In the genomic region with DNA sequence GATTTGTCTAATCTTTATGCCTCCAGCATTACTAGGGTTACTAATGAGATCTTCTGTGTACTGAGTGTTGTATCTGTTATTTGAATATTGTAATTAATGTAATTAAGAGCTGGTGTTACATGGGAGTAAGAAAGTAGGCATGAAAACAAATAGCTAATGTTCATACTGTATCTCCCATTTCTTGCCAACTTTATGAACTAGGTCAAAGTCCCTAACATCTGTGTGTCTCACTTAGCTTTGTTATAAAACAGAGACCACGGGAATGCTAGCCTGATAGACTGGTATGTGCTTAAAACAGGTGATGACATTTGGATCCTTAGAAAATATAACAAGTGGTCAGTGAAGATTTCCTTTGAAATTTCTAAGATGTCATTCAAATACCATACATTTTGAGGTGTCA, we compare ENCODE assay signal across 35 mouse cellular contexts.
"Had no signal": no experiment of that assay in that cellular context is flagged by ENCODE, and none has a peak within 500 bp of the region (broad histone marks: within the 10 kb centered on the region; RNA-seq: fewer than 3 reads in every experiment).

No protein-coding gene starts in this region.

- ATAC-seq: hindbrain, embryonic 16.5 days; inflammation-experienced regulatory T-cells, adult 6 months; intestine, embryonic 15.5 days; intestine, embryonic 16.5 days; intestine, postnatal 0 days had no signal

- H3K4me2 ChIP-seq: heart, embryonic 11.5 days; heart, embryonic 12.5 days; heart, embryonic 13.5 days; heart, embryonic 15.5 days; hindbrain, embryonic 12.5 days; hindbrain, embryonic 13.5 days; hindbrain, embryonic 14.5 days; hindbrain, embryonic 15.5 days; intestine, embryonic 15.5 days; kidney, embryonic 15.5 days had no signal

- H3K36me3 ChIP-seq: heart, embryonic 12.5 days; heart, embryonic 13.5 days; heart, embryonic 15.5 days; hindbrain, embryonic 10.5 days; hindbrain, embryonic 12.5 days; hindbrain, embryonic 15.5 days; intestine, embryonic 15.5 days; kidney, embryonic 15.5 days had no signal

- H3K27ac ChIP-seq: heart, embryonic 13.5 days; heart, embryonic 15.5 days; hindbrain, embryonic 10.5 days; hindbrain, embryonic 12.5 days; hindbrain, embryonic 13.5 days; hindbrain, embryonic 15.5 days; hindbrain, postnatal 0 days; intestine, embryonic 15.5 days; kidney, embryonic 15.5 days; kidney, postnatal 0 days; layer of hippocampus, adult 2 months; left cerebral cortex, adult 2 months had no signal

- H3K9ac ChIP-seq: heart, embryonic 12.5 days; heart, embryonic 13.5 days; heart, embryonic 15.5 days; hindbrain, embryonic 12.5 days; hindbrain, embryonic 13.5 days; hindbrain, embryonic 14.5 days; hindbrain, embryonic 15.5 days; intestine, embryonic 15.5 days; kidney, embryonic 15.5 days had no signal

- DNase-seq: heart, postnatal 10 days; heart, postnatal 14 days; heart, postnatal 36 days; heart, postnatal 4 days; kidney, adult 11 months; kidney, adult 18-20 months; kidney, adult 2 months; kidney, adult 8-10 months; kidney, adult 9 months; kidney, postnatal 10 days; kidney, postnatal 14 days; kidney, postnatal 25 days; kidney, postnatal 36 days; kidney, postnatal 4 days; layer of hippocampus, adult 9-11 months; layer of hippocampus, postnatal 36 days had no signal

- H3K27me3 ChIP-seq: heart, embryonic 12.5 days; heart, embryonic 13.5 days; heart, embryonic 15.5 days; hindbrain, embryonic 12.5 days; hindbrain, embryonic 13.5 days; hindbrain, embryonic 15.5 days; intestine, embryonic 15.5 days; kidney, embryonic 15.5 days had no signal

- H3K4me3 ChIP-seq: heart, embryonic 12.5 days; heart, embryonic 13.5 days; heart, embryonic 15.5 days; hindbrain, embryonic 10.5 days; hindbrain, embryonic 12.5 days; hindbrain, embryonic 13.5 days; hindbrain, embryonic 15.5 days; intestine, embryonic 15.5 days; kidney, embryonic 15.5 days; layer of hippocampus, adult 2 months; left cerebral cortex, adult 2 months had no signal

- H3K9me3 ChIP-seq: heart, embryonic 12.5 days; heart, embryonic 15.5 days; hindbrain, embryonic 10.5 days; hindbrain, embryonic 13.5 days; hindbrain, embryonic 15.5 days; intestine, embryonic 15.5 days had no signal

- H3K4me1 ChIP-seq: heart, embryonic 12.5 days; heart, embryonic 15.5 days; hindbrain, embryonic 10.5 days; hindbrain, embryonic 12.5 days; hindbrain, embryonic 13.5 days; hindbrain, embryonic 15.5 days; intestine, embryonic 15.5 days; kidney, embryonic 15.5 days had no signal
